Mouse (Mus musculus): ENCODE measurements around the gene Lcn10.
"Not testable (repeated sequence)": the region's sequence is repeated elsewhere in the genome, so short reads cannot be mapped to it uniquely, and the experiment has no call there.

- TF ChIP-seq POLR2A (IDR thresholded peaks at IDR 0.05; ENCODE audit: borderline replicate concordance, control insufficient read depth, low read depth, low read length); CTCF (IDR thresholded peaks at IDR 0.05; ENCODE audit: control insufficient read depth, insufficient read depth, low read length): not testable (repeated sequence)
Observed at GRCm38 (mm10) chr2:25709791-25710190, 27.3 kb downstream of the Lcn10 start.

All from bone marrow, adult 2 months (tissue).